Comparison of ENCODE assay signal across 9 mouse cellular contexts in genomic region chr17:83873363-83874141, GRCm38 (mm10). TPM values are rescaled to one million over a fixed set of nuclear protein-coding genes. Genes with fewer than 3 reads are reported as not detected.
DNase-seq lines count a peak whose midpoint lies in the region; ATAC-seq and TF ChIP-seq lines count a peak whose summit lies in the region.
"Had no signal": no experiment of that assay in that cellular context is flagged by ENCODE, and none has a peak within 500 bp of the region (broad histone marks: within the 10 kb centered on the region; RNA-seq: fewer than 3 reads in every experiment).

No protein-coding gene starts in this region.

- no peaks in the 10 kb centered on the region for H3K27me3 ChIP-seq in kidney, adult 2 months (replicated peaks; ENCODE audit: control insufficient read depth, insufficient read depth, low read length)
- no peaks in the 10 kb centered on the region for H3K27me3 ChIP-seq in myocyte (ENCODE audit: control insufficient read depth, insufficient read depth, insufficient read length)
- H3K27me3 ChIP-seq: Patski had no signal

- no peak for TF ChIP-seq CTCF in embryonic fibroblast, embryonic 13.5 days (IDR thresholded peaks at IDR 0.05; ENCODE audit: borderline replicate concordance, insufficient read depth, low read length)
- no peak for TF ChIP-seq CTCF in kidney, adult 2 months (conservative IDR thresholded peaks at IDR 0.05; ENCODE audit: insufficient read depth, insufficient read length, low read depth, low read length)

- peak; percentile 54 for DNase-seq in kidney, adult 11 months
- DNase-seq in kidney, adult 9 months = no peak
- DNase-seq in kidney, adult 2 months = peak; percentile 42
- no peak for DNase-seq in c-Kit-positive CD71-positive TER-119-positive erythroid progenitor cells, embryonic 14.5 days (ENCODE audit: low spot score)
- no peak for DNase-seq in cerebellum, postnatal 14 days

- no peak for TF ChIP-seq POLR2A in embryonic fibroblast, embryonic 13.5 days (IDR thresholded peaks at IDR 0.05; ENCODE audit: low read depth, low read length)
- no peak for TF ChIP-seq POLR2A in kidney, adult 2 months (IDR thresholded peaks at IDR 0.05; ENCODE audit: low read depth, low read length)
- no peak for TF ChIP-seq POLR2A in myocyte (IDR thresholded peaks at IDR 0.05; ENCODE audit: insufficient read length, low read depth)

- 61% methylated on average over 19 of the region's 19 CpGs for WGBS in kidney, adult 2 months

- H3K4me1 ChIP-seq in embryonic fibroblast, embryonic 13.5 days (ENCODE audit: control insufficient read depth, insufficient read depth, low read length) = no peaks in the 10 kb centered on the region
- H3K4me1 ChIP-seq in kidney, adult 2 months (ENCODE audit: control insufficient read depth, insufficient read depth, low read length) = no peaks in the 10 kb centered on the region

- ATAC-seq in frontal cortex, adult (ENCODE audit: low TSS enrichment) = no peak

- H3K4me2 ChIP-seq in myocyte (ENCODE audit: low read depth) = peak overlapping the region; percentile 72

- H3K79me2 ChIP-seq in myocyte (ENCODE audit: control insufficient read depth, insufficient read depth) = no peaks in the 10 kb centered on the region

- H3K4me3 ChIP-seq in embryonic fibroblast, embryonic 13.5 days (ENCODE audit: insufficient read depth, low read length) = no peak overlapping the region
- no peak overlapping the region for H3K4me3 ChIP-seq in kidney, adult 2 months (ENCODE audit: insufficient read depth, low read depth, low read length)
- H3K4me3 ChIP-seq in myocyte = no peak overlapping the region

- peak overlapping the region; percentile 47 for H3K27ac ChIP-seq in embryonic fibroblast, embryonic 13.5 days (ENCODE audit: insufficient read depth, low read length)
- peak overlapping the region; percentile 47 for H3K27ac ChIP-seq in kidney, adult 2 months (ENCODE audit: insufficient read depth, low read depth, low read length)

- no peaks in the 10 kb centered on the region for H3K36me3 ChIP-seq in kidney, adult 2 months (ENCODE audit: control insufficient read depth, insufficient read depth, low read length)
- no peaks in the 10 kb centered on the region for H3K36me3 ChIP-seq in myocyte (ENCODE audit: control insufficient read depth, insufficient read depth)

- no peak overlapping the region for H3ac ChIP-seq in myocyte (ENCODE audit: control insufficient read depth, insufficient read length)

TF ChIP-seq in myocyte, 11 proteins besides CTCF, POLR2A, EP300 and RAD21:
- TF ChIP-seq TCF3 (IDR thresholded peaks at IDR 0.05; ENCODE audit: insufficient read length, low read depth) (peak; percentile 65), SRF (IDR thresholded peaks at IDR 0.05; ENCODE audit: control insufficient read depth, insufficient read length, low read depth) (no peak), CEBPB (IDR thresholded peaks at IDR 0.05; ENCODE audit: insufficient read depth, poor library complexity, severe bottlenecking) (no peak), USF1 (IDR thresholded peaks at IDR 0.05; ENCODE audit: low read depth) (no peak), MAX (IDR thresholded peaks at IDR 0.05; ENCODE audit: low read depth) (no peak), MYOG (IDR thresholded peaks at IDR 0.05; ENCODE audit: control insufficient read depth in 1 of 3, insufficient read depth in 1 of 3, insufficient read length in 2 of 3, low read depth in 2 of 3) (peak in 1 of 3 experiments; percentile 40), POLR2AphosphoS2 (IDR thresholded peaks at IDR 0.05; ENCODE audit: insufficient read length, low read depth) (no peak), REST (IDR thresholded peaks at IDR 0.05; ENCODE audit: insufficient read depth, insufficient read length) (no peak), E2F4 (IDR thresholded peaks at IDR 0.05; ENCODE audit: insufficient read depth) (no peak), TCF12 (IDR thresholded peaks at IDR 0.05; ENCODE audit: insufficient read depth, poor library complexity, severe bottlenecking) (peak; percentile 80), MYOD1 (IDR thresholded peaks at IDR 0.05; ENCODE audit: control insufficient read depth in 1 of 3, insufficient read length in 2 of 3, low read depth in 2 of 3) (peak; percentile 91 to 99 (median 99))

RNA-seq across cellular contexts. Expression of gene Haao, which starts 25.8 kb away (rescaled TPM):
- polyA plus RNA-seq in embryonic fibroblast, embryonic 13.5 days (2011; ENCODE audit: insufficient read length, low read depth, missing spikeins) = not detected in 2 replicates
- 201 and 213 TPM in 2 replicates for polyA plus RNA-seq in kidney, adult 2 months (2012; rRNA removed)
- polyA plus RNA-seq in myocyte (2012; fragmentation: generic; extraction: Trizol) = not detected
- polyA plus RNA-seq: Patski had no signal

Comparison
In these comparisons a context has a peak if more than half of its experiments do, and no peak if none do; other contexts are left out.
1. DNase-seq: peak in kidney, adult 11 months (single experiment) and kidney, adult 2 months (single experiment); none in kidney, adult 9 months (single experiment), c-Kit-positive CD71-positive TER-119-positive erythroid progenitor cells, embryonic 14.5 days (single experiment) and cerebellum, postnatal 14 days (0 of 2).
2. RNA of gene Haao, which starts 25.8 kb away (polyA plus RNA-seq): 201 to 213 TPM in kidney, adult 2 months; not detected in embryonic fibroblast, embryonic 13.5 days and not detected in myocyte (single experiment); every median in the first group is over 100 times any median in the second.